Mouse (Mus musculus): ENCODE measurements around the gene Med29. TPM values are rescaled to one million over a fixed set of nuclear protein-coding genes. Genes with fewer than 3 reads are reported as not detected.

The Med29 gene
- polyA plus RNA-seq (2015; fragmentation: Nextera tagmentation; extraction: Ambion mirVana), result 46.8 and 50.2 TPM in 2 replicates

DNA sequence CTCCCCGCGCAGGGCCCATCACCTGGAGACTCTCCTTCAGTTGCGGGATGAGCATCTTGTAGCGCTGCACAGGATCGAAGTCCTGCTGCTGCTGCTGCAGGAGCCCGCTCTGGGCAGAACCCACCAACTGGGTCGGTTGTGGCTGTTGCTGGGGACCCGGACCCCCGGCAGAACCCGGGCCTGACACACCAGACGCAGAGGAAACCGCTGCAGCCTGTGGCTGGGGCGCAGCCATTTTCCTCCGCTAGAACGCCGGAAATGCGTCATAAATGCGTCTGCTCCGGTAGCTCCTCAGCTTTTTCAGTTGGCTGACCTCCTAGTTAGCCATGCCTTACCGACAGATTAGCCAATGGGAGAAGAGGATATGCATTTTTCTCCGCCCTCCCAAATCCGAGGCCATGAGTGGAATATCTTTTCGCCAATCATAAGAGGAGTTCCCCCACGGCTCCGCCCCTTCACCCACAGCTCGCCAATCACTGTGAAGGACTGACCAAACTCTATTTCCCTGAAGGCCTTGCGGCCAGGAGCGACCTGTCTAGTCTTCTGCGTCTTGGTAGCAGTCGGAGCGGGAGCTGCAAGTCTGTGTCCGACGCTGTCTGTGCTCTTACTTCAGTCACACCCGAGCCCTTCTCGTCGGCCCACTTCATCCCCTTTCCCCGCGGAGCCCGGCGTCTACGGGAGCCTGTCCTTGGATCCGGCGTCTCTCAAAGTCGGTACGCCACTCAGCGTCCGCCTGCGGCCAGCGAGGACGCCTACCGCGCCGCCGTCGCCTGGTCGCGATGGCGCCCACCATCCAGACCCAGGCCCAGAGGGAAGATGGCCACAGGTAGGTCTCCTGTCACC lies at the start of gene Med29, which contains the start of gene Paf1:
TSS of gene Med29 (minus strand) at position 280 of the 843 bp plus-strand sequence.
TSS of gene Paf1 (plus strand) at position 523 of the 843 bp plus-strand sequence.
- H3K27ac ChIP-seq (ENCODE audit: low read length), result peak within 1 kb of the TSS; percentile 67
- peak within 1 kb of the TSS; percentile 84 for H3K9ac ChIP-seq (ENCODE audit: low read length)
- no peaks in the 10 kb centered on the region for H3K27me3 ChIP-seq (ENCODE audit: control insufficient read depth, insufficient read depth, low read depth, low read length)
- peak; percentile 97 for ATAC-seq (ENCODE audit: low read depth)
- H3K36me3 ChIP-seq (ENCODE audit: control insufficient read depth, insufficient read depth, low read length), result peaks cover 30% of the 10 kb centered on the region
- H3K9me3 ChIP-seq (ENCODE audit: control insufficient read depth, low read length), result no peaks in the 10 kb centered on the region
- H3K4me1 ChIP-seq (replicated peaks; ENCODE audit: control insufficient read depth, insufficient read depth, low read length), result peaks cover 12% of the 10 kb centered on the region
- under 1% methylated on average over 58 of the region's 58 CpGs for WGBS
- H3K4me3 ChIP-seq (ENCODE audit: low read length), result peak within 1 kb of the TSS; percentile 61
- H3K4me2 ChIP-seq (ENCODE audit: low read depth, low read length), result peak within 1 kb of the TSS; percentile 86

GRCm38 (mm10) chr7:28441776-28442485 lies 49.4 kb upstream of the Med29 start:
- H3K4me3 ChIP-seq (ENCODE audit: low read length), result no peak overlapping the region
- no peak overlapping the region for H3K4me2 ChIP-seq (ENCODE audit: low read depth, low read length)
- no peak for ATAC-seq (ENCODE audit: low read depth)
- no peaks in the 10 kb centered on the region for H3K27me3 ChIP-seq (ENCODE audit: control insufficient read depth, insufficient read depth, low read depth, low read length)
- peaks cover 4% of the 10 kb centered on the region; the same call in 1 of the 2 replicates for H3K4me1 ChIP-seq (replicated peaks; ENCODE audit: control insufficient read depth, insufficient read depth, low read length)
- no peaks in the 10 kb centered on the region for H3K36me3 ChIP-seq (ENCODE audit: control insufficient read depth, insufficient read depth, low read length)
- H3K27ac ChIP-seq (ENCODE audit: low read length), result no peak overlapping the region
- WGBS, result 84% methylated on average over 13 of the region's 14 CpGs
- no peak overlapping the region for H3K9ac ChIP-seq (ENCODE audit: low read length)
- H3K9me3 ChIP-seq (ENCODE audit: control insufficient read depth, low read length), result no peaks in the 10 kb centered on the region

GRCm38 (mm10) chr7:28440739-28441138 lies 48.2 kb upstream of the Med29 start:
- no peaks in the 10 kb centered on the region for H3K9me3 ChIP-seq (ENCODE audit: control insufficient read depth, low read length)
- no peaks in the 10 kb centered on the region for H3K27me3 ChIP-seq (ENCODE audit: control insufficient read depth, insufficient read depth, low read depth, low read length)
- H3K27ac ChIP-seq (ENCODE audit: low read length), result 0 out of 2 replicates have a peak overlapping the region, but pooled peaks have one; percentile 2
- 47% methylated on average over 2 of the region's 2 CpGs for WGBS
- H3K36me3 ChIP-seq (ENCODE audit: control insufficient read depth, insufficient read depth, low read length), result no peaks in the 10 kb centered on the region
- no peak for ATAC-seq (ENCODE audit: low read depth)
- no peak overlapping the region for H3K9ac ChIP-seq (ENCODE audit: low read length)
- peaks cover 4% of the 10 kb centered on the region; the same call in 1 of the 2 replicates for H3K4me1 ChIP-seq (replicated peaks; ENCODE audit: control insufficient read depth, insufficient read depth, low read length)
- no peak overlapping the region for H3K4me3 ChIP-seq (ENCODE audit: low read length)
- peak overlapping the region; percentile 7; the same call in 1 of the 2 replicates for H3K4me2 ChIP-seq (ENCODE audit: low read depth, low read length)

- 72% methylated on average over 2 of the region's 2 CpGs for WGBS
- H3K36me3 ChIP-seq (ENCODE audit: control insufficient read depth, insufficient read depth, low read length), result no peaks in the 10 kb centered on the region
These were observed 46.3 kb upstream of the Med29 start for GRCm38 (mm10) chr7:28438771-28439170.

DNA sequence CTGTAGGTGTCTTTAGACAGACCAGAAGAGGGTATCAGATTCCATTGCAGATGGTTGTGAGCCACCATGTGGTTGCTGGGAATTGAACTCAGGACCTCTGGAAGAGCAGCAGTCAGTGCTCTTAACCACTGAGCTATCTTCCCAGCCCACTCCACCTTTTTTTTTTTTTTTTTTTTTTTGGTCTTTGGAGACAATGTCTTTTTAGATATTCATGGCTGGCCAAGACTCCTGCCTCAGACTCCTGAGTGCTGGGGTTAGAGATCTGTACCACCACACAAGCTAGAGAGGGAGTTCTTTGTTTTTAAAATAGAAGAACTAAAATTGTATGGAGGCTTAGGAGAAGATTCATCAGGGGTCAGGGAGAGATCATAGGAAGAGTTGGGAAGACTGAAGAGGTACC lies 45.5 kb upstream of the Med29 start:
- peaks cover 19% of the 10 kb centered on the region for H3K4me1 ChIP-seq (replicated peaks; ENCODE audit: control insufficient read depth, insufficient read depth, low read length)
- no peak for ATAC-seq (ENCODE audit: low read depth)
- no peak overlapping the region for H3K27ac ChIP-seq (ENCODE audit: low read length)
- no peak overlapping the region for H3K4me2 ChIP-seq (ENCODE audit: low read depth, low read length)
- no peaks in the 10 kb centered on the region for H3K9me3 ChIP-seq (ENCODE audit: control insufficient read depth, low read length)
- no peaks in the 10 kb centered on the region for H3K27me3 ChIP-seq (ENCODE audit: control insufficient read depth, insufficient read depth, low read depth, low read length)
- H3K36me3 ChIP-seq (ENCODE audit: control insufficient read depth, insufficient read depth, low read length), result no peaks in the 10 kb centered on the region
- H3K9ac ChIP-seq (ENCODE audit: low read length), result no peak overlapping the region
- H3K4me3 ChIP-seq (ENCODE audit: low read length), result no peak overlapping the region

More at GRCm38 (mm10) chr7:28438771-28439170, 46.3 kb upstream of the Med29 start:
- Histone ChIP-seq H3K27ac (ENCODE audit: low read length) (no peak overlapping the region), H3K4me3 (ENCODE audit: low read length) (no peak overlapping the region), H3K9ac (ENCODE audit: low read length) (no peak overlapping the region), H3K9me3 (ENCODE audit: control insufficient read depth, low read length) (no peaks in the 10 kb centered on the region), H3K27me3 (ENCODE audit: control insufficient read depth, insufficient read depth, low read depth, low read length) (no peaks in the 10 kb centered on the region), H3K4me2 (ENCODE audit: low read depth, low read length) (no peak overlapping the region), H3K4me1 (replicated peaks; ENCODE audit: control insufficient read depth, insufficient read depth, low read length) (peaks cover 19% of the 10 kb centered on the region)
- ATAC-seq (ENCODE audit: low read depth), result no peak

DNA sequence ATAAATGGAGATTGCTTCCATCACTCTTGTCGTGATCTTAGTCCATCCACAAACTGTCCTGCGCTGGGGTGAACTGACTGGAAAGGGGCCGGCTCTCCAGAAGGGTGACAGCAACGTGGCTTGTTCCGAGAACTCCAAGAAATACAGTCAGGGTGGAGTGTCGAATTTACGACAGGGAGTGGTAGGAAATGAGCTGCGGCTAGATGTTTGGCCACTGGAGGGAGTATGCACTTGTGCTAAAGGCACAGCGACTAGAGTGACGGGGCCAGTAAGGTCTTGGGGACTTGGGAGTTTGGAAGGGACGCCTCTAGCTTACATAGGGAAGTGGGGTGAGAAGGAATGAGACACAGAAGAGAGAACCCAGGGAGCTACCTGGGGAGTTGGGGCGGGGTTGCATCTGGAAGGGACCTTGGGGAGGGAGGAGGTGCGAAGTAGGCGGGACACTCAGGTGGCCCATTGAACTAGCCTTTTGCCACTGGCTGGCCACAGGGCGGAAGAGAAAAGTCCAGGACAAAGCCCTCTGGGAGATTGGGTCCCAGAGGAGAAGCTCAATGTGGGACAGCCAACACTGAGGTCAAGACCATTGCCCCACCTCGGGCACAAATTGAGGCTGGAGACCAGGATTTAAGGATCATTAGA lies 44.5 kb upstream of the Med29 start, which contains the start of gene Gmfg:
TSS of gene Gmfg (plus strand) at position 516 of the 639 bp plus-strand sequence.
- 3% methylated on average over 16 of the region's 16 CpGs for WGBS
- H3K4me2 ChIP-seq (ENCODE audit: low read depth, low read length), result peak within 1 kb of the TSS; percentile 64
- ATAC-seq (ENCODE audit: low read depth), result peak; percentile 32

GRCm38 (mm10) chr7:28436271-28436904 lies 43.9 kb upstream of the Med29 start:
- Histone ChIP-seq H3K4me3 (ENCODE audit: low read length) (peak overlapping the region; percentile 86), H3K4me1 (replicated peaks; ENCODE audit: control insufficient read depth, insufficient read depth, low read length) (peaks cover 19% of the 10 kb centered on the region), H3K36me3 (ENCODE audit: control insufficient read depth, insufficient read depth, low read length) (no peaks in the 10 kb centered on the region), H3K4me2 (ENCODE audit: low read depth, low read length) (peak overlapping the region; percentile 64), H3K9ac (ENCODE audit: low read length) (peak overlapping the region; percentile 96), H3K9me3 (ENCODE audit: control insufficient read depth, low read length) (no peaks in the 10 kb centered on the region), H3K27ac (ENCODE audit: low read length) (peak overlapping the region; percentile 41), H3K27me3 (ENCODE audit: control insufficient read depth, insufficient read depth, low read depth, low read length) (no peaks in the 10 kb centered on the region)
- ATAC-seq (ENCODE audit: low read depth), result peak; percentile 99
- under 1% methylated on average over 42 of the region's 64 CpGs for WGBS

More for the DNA sequence above, 44.5 kb upstream of the Med29 start, which contains the start of gene Gmfg:
- Histone ChIP-seq H3K36me3 (ENCODE audit: control insufficient read depth, insufficient read depth, low read length) (no peaks in the 10 kb centered on the region), H3K27ac (ENCODE audit: low read length) (peak within 1 kb of the TSS; percentile 41), H3K9ac (ENCODE audit: low read length) (peak within 1 kb of the TSS; percentile 66), H3K4me1 (replicated peaks; ENCODE audit: control insufficient read depth, insufficient read depth, low read length) (peaks cover 19% of the 10 kb centered on the region), H3K4me3 (ENCODE audit: low read length) (peak within 1 kb of the TSS; percentile 86), H3K27me3 (ENCODE audit: control insufficient read depth, insufficient read depth, low read depth, low read length) (no peaks in the 10 kb centered on the region), H3K9me3 (ENCODE audit: control insufficient read depth, low read length) (no peaks in the 10 kb centered on the region)

DNA sequence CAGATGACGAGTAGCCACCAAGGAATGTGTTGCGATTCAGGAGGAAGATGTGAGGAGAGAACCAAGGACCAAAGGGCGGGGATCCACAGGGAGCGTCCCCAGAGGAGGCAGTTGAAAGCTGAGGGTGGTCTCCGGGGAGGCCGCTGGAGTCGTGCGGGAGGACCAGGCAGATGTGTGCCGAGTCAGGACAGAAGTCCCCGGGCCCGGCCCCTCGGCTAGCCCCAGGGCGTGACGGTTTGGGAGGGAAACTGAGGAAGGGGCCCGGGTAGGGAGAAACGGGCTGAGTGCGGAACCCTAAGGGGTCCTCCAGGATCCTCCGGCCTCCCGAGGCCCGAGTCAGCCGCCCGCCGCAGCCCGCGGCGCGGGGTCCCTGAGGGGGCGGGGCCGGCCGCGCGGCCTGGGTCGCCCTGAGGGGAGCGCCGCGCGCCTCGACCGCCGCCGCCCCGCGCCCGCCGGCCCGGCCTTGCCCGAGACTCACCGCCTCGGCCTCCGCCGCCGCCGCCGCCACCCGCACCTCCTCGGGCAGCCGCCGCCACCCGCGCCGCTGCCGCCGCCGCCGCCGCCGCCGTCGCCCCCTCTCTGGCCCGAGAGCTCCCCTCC lies 43.3 kb upstream of the Med29 start:
- peak overlapping the region; percentile 86 for H3K4me3 ChIP-seq (ENCODE audit: low read length)
- H3K27me3 ChIP-seq (ENCODE audit: control insufficient read depth, insufficient read depth, low read depth, low read length), result no peaks in the 10 kb centered on the region
- H3K9ac ChIP-seq (ENCODE audit: low read length), result peak overlapping the region; percentile 96
- 2% methylated on average over 26 of the region's 70 CpGs for WGBS
- ATAC-seq (ENCODE audit: low read depth), result peak; percentile 35
- H3K9me3 ChIP-seq (ENCODE audit: control insufficient read depth, low read length), result no peaks in the 10 kb centered on the region
- H3K4me2 ChIP-seq (ENCODE audit: low read depth, low read length), result peak overlapping the region; percentile 84
- H3K36me3 ChIP-seq (ENCODE audit: control insufficient read depth, insufficient read depth, low read length), result no peaks in the 10 kb centered on the region
- peaks cover 19% of the 10 kb centered on the region for H3K4me1 ChIP-seq (replicated peaks; ENCODE audit: control insufficient read depth, insufficient read depth, low read length)
- H3K27ac ChIP-seq (ENCODE audit: low read length), result peak overlapping the region; percentile 63

All from lung, embryonic 16.5 days (tissue).